Mouse (Mus musculus) left cerebral cortex, postnatal 25 days (tissue): ENCODE data around the gene Il16. TPM values are rescaled to one million over a fixed set of nuclear protein-coding genes. Genes with fewer than 3 reads are reported as not detected.
"Not testable (repeated sequence)": the region's sequence is repeated elsewhere in the genome, so short reads cannot be mapped to it uniquely, and the experiment has no call there.

Experiments
- DNase-seq, 2 experiments: peaks; one replicate each; pipeline ENCODE4 v3.0.0; 2022; ENCODE audit warnings: low spot score in 2 of 2, mixed read lengths in 1 of 2
- intact Hi-C: fragments of 180-260 bp; cut with DNase I; formaldehyde crosslinking; loops from one replicate; pipeline ENCODE4 v1.15.1; 2025
- total RNA-seq, 2 experiments: library from RNA; stranded (reverse); gene quantifications; 2 replicates each; pipeline ENCODE4 v1.2.3; 2021

Il16 gene
- total RNA-seq, 2 experiments from 2014 or later: 1.9 to 2.7 TPM

- intact Hi-C loops: no loop called here
- DNase-seq: no peak
Measured at GRCm38 (mm10) chr7:83737914-83738490, 7.5 kb downstream of the Il16 start.

DNA sequence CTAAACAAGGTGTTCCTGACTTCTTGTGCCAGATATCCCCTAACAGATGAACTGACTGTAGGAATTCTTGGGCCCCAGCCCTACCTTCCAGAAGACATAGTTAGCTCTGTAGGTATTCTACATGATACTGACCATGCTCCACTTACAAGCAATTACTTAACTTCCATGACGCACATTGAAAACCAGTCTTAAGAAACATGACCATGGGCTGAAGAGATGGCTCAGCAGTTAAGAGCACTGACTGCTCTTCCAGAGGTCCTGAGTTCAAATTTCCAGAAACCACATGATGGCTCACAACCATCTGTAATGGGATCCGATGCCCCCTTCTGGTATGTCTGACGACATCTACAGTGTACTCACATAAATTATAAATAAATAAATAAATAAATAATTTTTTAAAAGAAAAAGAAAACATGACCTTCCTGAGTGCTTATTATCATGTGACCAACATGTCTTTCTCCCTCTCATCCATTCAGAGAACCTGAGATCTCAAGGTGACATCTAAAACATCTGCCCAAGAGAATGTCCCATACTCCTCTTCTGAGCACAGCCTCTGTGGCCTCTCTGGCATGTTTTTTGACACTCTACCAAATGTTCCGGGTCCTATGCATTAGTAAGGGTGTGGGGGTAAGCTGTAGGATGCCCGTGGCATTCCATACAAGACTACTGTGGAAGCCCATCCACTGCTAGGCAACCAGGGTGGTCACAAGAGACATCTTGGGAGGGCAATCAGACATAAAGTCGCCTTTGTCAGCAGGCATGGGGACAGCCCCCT lies 9.0 kb downstream of the Il16 start:
- DNase-seq: no peak
- intact Hi-C loops: no loop called here

- intact Hi-C loops: no loop called here
- DNase-seq: no peak
Measured at GRCm38 (mm10) chr7:83735108-83735781, 10.3 kb downstream of the Il16 start.

GRCm38 (mm10) chr7:83734671-83735082 lies 10.8 kb downstream of the Il16 start:
- intact Hi-C loops: no loop called here
- no peak for DNase-seq

DNA sequence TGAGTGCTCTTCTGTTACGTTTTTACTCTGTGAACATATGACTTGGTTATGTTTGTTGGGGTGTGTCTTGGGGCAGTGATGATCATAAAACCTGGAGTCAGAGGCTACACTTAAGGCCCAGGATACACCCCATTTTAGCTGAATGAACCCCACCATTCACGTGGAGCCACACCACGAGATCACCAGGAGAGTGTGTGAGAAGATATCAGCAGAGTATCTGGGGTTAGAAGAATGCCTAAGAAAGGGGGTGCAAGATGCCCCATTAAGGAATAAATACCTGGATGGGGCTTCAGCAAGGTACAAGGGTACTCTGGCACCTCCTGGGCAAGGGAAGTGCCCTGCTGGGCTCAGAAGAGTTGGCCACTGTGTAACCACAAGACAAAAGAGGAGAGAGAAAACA lies 11.3 kb downstream of the Il16 start:
- no peak for DNase-seq
- intact Hi-C loops: no loop called here

DNA sequence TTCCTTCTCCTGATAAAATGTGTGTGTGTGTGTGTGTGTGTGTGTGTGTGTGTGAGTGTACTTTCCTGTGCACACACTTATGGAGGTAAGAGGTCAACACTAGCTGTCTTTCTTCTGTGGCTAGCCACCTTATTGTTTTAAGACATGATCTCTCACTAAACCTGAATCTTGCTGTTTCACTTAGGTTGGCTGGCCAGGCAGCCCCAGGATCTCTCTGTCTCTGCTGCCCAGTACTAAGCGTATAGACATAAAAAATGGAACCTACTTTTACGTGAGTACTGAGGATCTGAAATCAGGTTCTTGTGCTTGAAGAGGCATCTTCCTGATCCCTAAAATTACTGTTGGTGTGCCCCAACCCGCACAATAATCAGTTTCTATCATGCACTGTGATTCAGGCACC lies 12.7 kb downstream of the Il16 start:
- no peak for DNase-seq
- intact Hi-C loops: no loop called here

DNA sequence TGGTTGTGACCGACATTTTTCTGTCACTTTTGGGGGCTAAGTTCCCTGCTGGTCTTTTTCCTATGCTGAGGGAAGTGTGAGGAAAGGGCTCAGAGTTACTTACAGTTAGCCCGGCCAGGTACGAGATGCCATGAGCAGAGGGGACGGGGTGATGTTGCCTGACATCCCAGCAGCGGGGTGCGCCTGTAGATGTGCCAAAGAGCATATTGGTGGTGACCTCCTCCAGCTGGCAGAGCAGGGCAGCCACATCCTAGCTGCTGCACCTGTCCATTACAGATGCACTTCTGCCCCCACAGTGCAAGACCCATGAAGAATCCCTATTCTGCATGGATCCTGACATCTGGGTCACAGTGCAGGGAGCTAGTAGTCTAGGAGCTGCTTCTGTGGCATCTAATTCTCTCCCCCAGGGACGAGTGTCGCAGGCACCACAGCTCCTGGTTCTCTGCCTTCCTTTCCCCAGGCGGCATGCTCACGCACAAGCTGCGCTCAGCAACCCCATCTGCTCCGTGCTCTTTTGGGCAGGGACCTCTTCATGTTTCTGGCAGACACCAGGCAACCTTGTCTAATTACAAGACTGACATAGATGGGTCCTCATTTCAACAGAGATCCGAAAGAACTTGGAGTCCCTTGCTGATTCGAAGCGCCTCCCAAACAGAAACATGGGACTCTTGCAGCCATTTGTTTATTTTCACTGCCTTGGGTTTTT lies 13.4 kb downstream of the Il16 start:
- DNase-seq: no peak
- intact Hi-C loops: no loop called here

- no peak for DNase-seq
- intact Hi-C loops: no loop called here
Measured at GRCm38 (mm10) chr7:83731297-83731696, 14.2 kb downstream of the Il16 start.

DNA sequence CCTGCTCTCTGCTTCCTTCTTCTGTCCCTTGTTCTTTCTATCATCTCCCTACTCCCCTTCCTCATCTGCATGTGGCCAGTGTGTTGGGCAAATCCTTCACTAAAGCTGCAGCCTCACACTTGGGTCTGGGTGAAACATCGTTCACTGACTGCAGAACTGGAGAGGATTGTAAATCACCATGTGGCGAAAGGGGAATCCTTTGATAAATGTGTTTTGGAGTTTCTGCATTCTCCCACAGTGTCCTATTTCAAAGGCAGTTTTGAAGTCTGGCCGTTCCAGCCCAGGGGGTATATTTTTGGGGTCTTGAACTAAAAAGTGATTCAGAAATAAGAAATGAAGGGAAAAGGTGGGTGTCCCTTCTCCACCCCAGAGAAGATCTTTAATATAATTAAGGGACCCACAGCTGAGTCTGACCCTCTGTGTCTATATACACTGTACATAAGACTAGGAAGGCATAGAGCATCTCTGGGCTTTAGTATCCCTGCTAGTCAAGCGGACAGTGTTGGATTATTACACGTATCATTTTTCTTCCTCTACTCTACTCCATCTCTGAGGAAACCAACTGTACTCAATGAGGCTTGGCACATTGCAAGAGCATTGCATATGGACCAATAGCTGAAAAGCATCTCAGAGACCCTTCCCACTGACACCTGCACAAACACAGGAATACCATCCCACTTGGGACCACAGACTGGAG lies 18.4 kb downstream of the Il16 start:
- intact Hi-C loops: no loop called here
- no peak for DNase-seq

GRCm38 (mm10) chr7:83725801-83726200 lies 19.7 kb downstream of the Il16 start:
- intact Hi-C loops: no loop called here
- DNase-seq: no peak

- DNase-seq: no peak
- intact Hi-C loops: no loop called here
Measured at GRCm38 (mm10) chr7:83724541-83724940, 21.0 kb downstream of the Il16 start.

GRCm38 (mm10) chr7:83723954-83724353 lies 21.6 kb downstream of the Il16 start:
- intact Hi-C loops: no loop called here
- DNase-seq: no peak

GRCm38 (mm10) chr7:83723221-83723620 lies 22.3 kb downstream of the Il16 start:
- intact Hi-C loops: no loop called here
- no peak for DNase-seq

GRCm38 (mm10) chr7:83722485-83722884 lies 23.0 kb downstream of the Il16 start:
- no peak for DNase-seq
- intact Hi-C loops: no loop called here

DNA sequence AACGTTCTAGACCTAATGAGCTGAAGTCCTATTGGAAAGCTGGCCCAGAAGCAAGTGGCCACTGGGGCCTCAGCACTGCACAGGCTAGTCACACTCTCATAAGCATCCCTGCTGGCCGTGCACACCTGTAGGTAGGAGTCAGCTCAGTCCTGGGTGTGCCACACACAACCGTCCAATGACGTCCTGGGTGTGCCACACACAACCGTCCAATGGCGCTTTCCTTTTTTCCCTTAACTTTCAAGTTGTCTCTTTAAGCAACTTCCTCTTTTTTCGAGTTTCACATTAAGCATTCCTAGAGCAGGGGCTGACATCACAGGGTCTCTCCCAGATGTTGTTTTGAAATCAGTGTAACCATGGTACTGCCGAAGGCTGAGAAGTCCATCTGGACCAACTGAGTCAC lies 25.3 kb downstream of the Il16 start:
- no peak for DNase-seq
- intact Hi-C loops: no loop called here

GRCm38 (mm10) chr7:83717021-83717725 lies 28.4 kb downstream of the Il16 start:
- no peak for DNase-seq

DNA sequence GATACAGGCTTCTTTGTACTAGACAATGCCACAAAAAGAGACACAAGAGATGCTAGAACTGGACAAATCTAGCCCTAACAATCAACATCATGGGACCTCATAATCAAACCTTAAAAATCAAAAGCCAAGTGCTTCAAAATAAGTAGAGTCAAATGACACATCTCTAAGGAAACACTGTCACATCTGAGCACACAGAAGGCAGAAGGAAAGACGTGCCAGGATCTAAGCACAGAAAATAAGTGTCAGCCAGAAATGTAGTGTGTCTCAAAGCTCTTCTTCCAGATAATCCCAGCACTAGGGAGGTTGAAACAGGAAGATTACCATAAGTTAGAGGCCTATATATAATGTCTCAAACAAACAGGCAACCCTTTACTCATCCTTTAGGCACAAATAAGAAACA lies 31.9 kb downstream of the Il16 start:
- intact Hi-C loops: no loop called here
- no peak for DNase-seq

More at GRCm38 (mm10) chr7:83717021-83717725, 28.4 kb downstream of the Il16 start:
- intact Hi-C loops: no loop called here

GRCm38 (mm10) chr7:83711676-83712259 lies 33.8 kb downstream of the Il16 start:
- intact Hi-C loops, DNase-seq: not testable (repeated sequence)
